14 mouse cellular contexts compared by ENCODE assay signal in the genomic region with DNA sequence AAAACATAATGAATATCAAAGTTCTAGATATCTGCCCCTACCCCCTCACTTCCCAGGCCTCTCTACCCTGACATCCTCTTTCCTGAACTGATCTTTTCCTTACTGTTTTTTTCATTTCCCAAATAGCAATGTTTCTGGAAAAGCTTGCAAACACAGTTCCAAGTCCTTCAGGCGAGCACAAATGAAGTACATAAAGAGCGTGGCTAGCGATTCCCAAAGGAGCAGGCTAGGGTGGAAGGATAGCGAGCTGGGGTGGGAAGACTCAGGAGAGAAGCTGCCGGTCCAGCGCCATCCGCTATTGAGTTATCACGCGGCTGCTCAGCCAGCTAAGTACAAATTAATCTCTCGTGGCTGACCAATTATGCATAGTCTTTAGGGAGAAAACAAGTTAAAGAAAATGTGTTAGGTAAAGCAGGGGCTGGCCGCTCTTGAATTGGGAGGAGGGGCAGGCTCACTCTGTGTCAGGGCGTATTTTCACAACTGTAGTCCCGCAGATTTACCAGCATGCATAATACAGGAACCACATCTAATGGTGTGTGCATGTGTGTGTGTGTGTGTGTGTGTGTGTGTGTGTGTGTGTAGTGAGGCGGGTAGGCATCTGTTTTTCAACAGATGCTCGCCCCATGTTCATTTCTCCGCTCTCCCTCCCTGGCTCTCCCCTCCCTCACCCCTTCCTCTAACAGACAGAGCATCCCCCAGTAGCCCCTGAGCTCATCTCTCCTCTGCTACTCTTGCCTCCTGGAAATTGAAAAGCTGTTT.
A peak's percentile ranks its signal among the peaks of the same experiment; 100 is the strongest.
DNase-seq lines count a peak whose midpoint lies in the region; ATAC-seq lines count a peak whose summit lies in the region.
"Had no signal": no experiment of that assay in that cellular context is flagged by ENCODE, and none has a peak within 500 bp of the region (broad histone marks: within the 10 kb centered on the region; RNA-seq: fewer than 3 reads in every experiment).

No protein-coding gene starts in this region.

- peak overlapping the region; percentile 37 for H3K27ac ChIP-seq in forebrain, embryonic 13.5 days
- H3K27ac ChIP-seq in midbrain, embryonic 14.5 days (replicated peaks; ENCODE audit: low read depth, low read length) = 0 out of 2 replicates have a peak overlapping the region, but pooled peaks have one; percentile 26
- H3K27ac ChIP-seq: limb, embryonic 15.5 days had no signal

- no peak overlapping the region; the same call in 1 of the 2 replicates for H3K9ac ChIP-seq in forebrain, embryonic 13.5 days
- no peak overlapping the region; the same call in 1 of the 2 replicates for H3K9ac ChIP-seq in midbrain, embryonic 14.5 days (replicated peaks; ENCODE audit: low read length)
- H3K9ac ChIP-seq: limb, embryonic 15.5 days had no signal

- peak; percentile 79 for ATAC-seq in forebrain, embryonic 13.5 days
- ATAC-seq in midbrain, embryonic 14.5 days (ENCODE audit: low FRiP score, low TSS enrichment) = no peak
- ATAC-seq in erythroid progenitor cell, adult 5-6 weeks (replicated peaks; ENCODE audit: low FRiP score, poor library complexity, severe bottlenecking) = no peak
- ATAC-seq: lung, postnatal 0 days had no signal

- peaks cover 13% of the 10 kb centered on the region for H3K4me1 ChIP-seq in forebrain, embryonic 13.5 days
- H3K4me1 ChIP-seq in midbrain, embryonic 14.5 days (ENCODE audit: control insufficient read depth, insufficient read depth, low read length) = peaks cover 5% of the 10 kb centered on the region; the same call in 1 of the 2 replicates
- H3K4me1 ChIP-seq: limb, embryonic 15.5 days had no signal

- H3K36me3 ChIP-seq in forebrain, embryonic 13.5 days (ENCODE audit: poor library complexity, severe bottlenecking) = no peaks in the 10 kb centered on the region
- H3K36me3 ChIP-seq in midbrain, embryonic 14.5 days (ENCODE audit: control insufficient read depth, insufficient read depth, low read length) = no peaks in the 10 kb centered on the region
- H3K36me3 ChIP-seq: limb, embryonic 15.5 days had no signal

- WGBS in forebrain, embryonic 13.5 days = 34% methylated on average over 16 of the region's 16 CpGs
- WGBS in midbrain, embryonic 14.5 days = 35% methylated on average over 16 of the region's 16 CpGs

- no peak overlapping the region for H3K4me3 ChIP-seq in forebrain, embryonic 13.5 days
- no peak overlapping the region for H3K4me3 ChIP-seq in midbrain, embryonic 14.5 days (replicated peaks; ENCODE audit: low read depth, low read length)
- H3K4me3 ChIP-seq: erythroblast, embryonic 14.5 days; limb, embryonic 15.5 days had no signal

- no peaks in the 10 kb centered on the region for H3K9me3 ChIP-seq in forebrain, embryonic 13.5 days (replicated peaks)
- no peaks in the 10 kb centered on the region for H3K9me3 ChIP-seq in midbrain, embryonic 14.5 days (ENCODE audit: control insufficient read depth, low read length)
- H3K9me3 ChIP-seq: limb, embryonic 15.5 days had no signal

- no peaks in the 10 kb centered on the region for H3K27me3 ChIP-seq in forebrain, embryonic 13.5 days
- H3K27me3 ChIP-seq in midbrain, embryonic 14.5 days (ENCODE audit: control insufficient read depth, insufficient read depth, low read length) = no peaks in the 10 kb centered on the region
- H3K27me3 ChIP-seq: limb, embryonic 15.5 days had no signal

- peak; percentile 95 for DNase-seq in heart, adult 11 months
- no peak for DNase-seq in heart, adult 8-10 months (ENCODE audit: low spot score)
- DNase-seq in brain, adult 2 months (ENCODE audit: low read depth, low spot score) = peak; percentile 48
- peak; percentile 70 for DNase-seq in midbrain, embryonic 14.5 days
- no peak for DNase-seq in right cerebral cortex, postnatal 36 days (ENCODE audit: low spot score in 2 of 2)
- no peak for DNase-seq in MN1 (ENCODE audit: low spot score)
- DNase-seq: cerebellum, adult 9-10 months; kidney, adult 8-10 months; layer of hippocampus, postnatal 36 days had no signal

- peak overlapping the region; percentile 39 for H3K4me2 ChIP-seq in forebrain, embryonic 13.5 days
- peak overlapping the region; percentile 31 for H3K4me2 ChIP-seq in midbrain, embryonic 14.5 days (ENCODE audit: low read length)
- H3K4me2 ChIP-seq: limb, embryonic 15.5 days had no signal

Comparison
In these comparisons a context has a peak if more than half of its experiments do, and no peak if none do; other contexts are left out.
1. DNase-seq: peak in heart, adult 11 months (single experiment), brain, adult 2 months (single experiment) and midbrain, embryonic 14.5 days (single experiment); none in heart, adult 8-10 months (single experiment), right cerebral cortex, postnatal 36 days (0 of 2) and MN1 (single experiment).